Mouse (Mus musculus) A20 (cell line): Measurements from ENCODE around the gene Tbc1d10b.
"Not testable (repeated sequence)": the region's sequence is repeated elsewhere in the genome, so short reads cannot be mapped to it uniquely, and the experiment has no call there.

Source experiments
- DNase-seq: peaks from one replicate; pipeline ENCODE4 v3.0.0-alpha.2; 2011; ENCODE audit warnings: low read depth, low spot score

Gene Tbc1d10b

DNA sequence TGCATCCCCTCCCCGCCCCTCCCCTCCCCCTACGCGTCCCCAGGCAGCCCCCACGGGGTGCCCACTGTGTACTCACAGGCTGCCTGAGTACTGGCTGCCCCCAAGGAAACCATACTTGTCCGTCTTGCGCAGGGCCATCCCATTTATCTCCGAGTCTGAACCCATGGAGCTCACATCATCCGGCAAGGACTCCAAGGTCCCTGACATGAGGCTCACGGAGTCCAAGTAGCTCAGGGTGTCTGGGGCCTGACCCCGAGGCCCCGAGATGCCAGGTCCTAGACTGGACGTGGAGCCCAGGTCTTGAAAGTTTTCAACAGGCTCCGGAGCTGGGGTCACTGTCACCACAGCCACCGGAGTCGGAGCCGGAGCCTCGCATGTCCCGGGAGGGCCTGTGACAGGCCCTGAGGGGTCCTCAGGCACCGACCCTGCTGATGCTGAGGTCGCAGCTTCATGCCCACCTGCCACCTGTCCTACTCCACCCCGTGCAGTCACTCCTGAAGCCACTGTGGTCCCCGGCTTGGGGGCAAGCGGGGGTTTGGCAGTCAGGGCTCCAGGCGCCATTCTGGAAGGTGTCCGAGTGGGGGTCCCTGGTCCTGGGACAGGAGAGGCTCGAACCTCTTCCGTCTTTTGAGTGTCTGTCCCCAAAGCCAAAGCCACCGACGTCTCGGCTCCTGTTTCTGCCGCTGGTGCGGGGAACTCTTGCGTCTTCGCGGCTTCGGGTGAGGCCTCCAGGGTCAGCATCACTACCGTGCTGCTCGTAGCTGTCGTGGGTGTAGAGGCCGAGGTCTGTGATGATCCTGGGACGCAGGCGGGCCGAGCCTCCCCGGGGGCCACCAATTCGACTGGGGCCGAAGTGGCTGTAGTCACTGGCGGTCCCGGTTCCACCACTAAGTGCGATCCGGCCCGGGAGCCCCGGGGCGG lies 634 bp downstream of the Tbc1d10b start:
- peak; percentile 61 for DNase-seq

DNA sequence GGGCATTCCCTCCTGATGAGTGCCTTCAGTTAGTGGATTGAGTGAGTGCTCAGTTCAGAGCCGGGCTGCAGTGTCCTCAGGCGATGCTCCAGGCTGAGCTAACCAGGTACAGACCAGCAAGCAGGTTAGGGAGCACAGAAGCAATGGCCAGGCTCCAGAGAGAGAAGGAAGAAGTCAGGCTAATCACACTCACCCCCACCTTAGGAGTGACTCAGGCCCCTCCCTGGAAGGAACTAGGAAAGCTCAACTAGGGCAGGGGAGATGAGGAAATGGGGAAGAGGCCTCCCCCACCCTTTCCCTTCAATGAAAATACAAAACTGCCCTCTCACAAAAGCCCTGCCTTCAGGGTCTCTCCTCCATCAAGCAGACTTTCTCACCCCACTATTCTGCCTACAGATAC lies 1.7 kb downstream of the Tbc1d10b start:
- no peak for DNase-seq

DNA sequence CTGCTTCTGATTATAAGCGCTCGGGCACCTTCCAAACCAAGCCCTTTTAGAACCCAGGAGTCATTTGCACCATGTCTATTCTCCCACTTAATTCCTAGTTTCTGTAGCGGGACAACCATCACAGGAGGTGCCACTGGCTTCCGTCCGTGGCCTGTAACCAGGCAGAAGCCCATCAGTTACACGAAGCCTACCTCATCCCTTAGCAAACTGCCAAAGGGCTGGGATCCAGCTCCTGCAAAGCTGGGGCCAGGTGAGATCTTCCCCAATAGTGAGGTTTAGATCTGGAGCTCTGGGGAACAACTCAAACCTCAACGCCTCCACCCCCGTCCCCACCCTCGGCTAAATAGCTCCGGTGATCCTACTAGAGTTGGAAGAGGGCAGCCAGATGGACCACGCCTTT lies 11.8 kb downstream of the Tbc1d10b start:
- no peak for DNase-seq

DNA sequence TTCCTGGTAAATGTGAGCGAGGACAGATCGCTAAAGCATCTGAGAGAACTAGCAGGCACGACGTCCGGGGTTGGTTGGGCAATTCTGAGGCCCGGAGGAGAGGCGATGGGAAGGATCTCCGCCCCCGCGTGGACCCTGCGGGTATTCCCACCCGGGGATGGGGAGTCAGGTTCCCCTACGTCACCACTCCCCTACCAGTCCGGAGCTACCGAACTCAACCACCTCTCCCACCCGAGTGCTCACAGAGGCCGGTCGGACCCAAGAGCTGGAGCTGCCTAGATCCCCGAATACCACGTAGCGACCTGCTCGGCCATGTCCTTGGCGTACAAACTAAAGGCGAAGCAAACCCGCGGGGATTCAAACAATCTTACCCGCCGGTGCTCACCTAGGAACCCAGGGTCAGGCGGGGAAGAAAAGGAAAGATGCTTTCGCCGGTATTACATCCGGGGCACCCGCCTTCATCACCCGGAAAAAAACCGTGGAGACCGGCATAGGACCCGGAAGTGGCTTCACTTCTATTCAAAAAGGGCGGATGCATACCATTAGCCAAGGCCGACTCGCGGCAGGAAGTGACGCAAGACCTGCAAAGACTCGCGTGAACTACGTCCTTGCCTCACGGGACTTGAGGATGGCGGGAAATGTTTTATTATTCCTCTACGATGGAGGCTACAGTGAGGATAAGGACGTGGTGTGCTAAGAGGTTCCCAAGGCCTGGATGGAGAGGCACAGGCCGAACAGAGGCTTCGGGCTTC lies 12.5 kb downstream of the Tbc1d10b start, which contains the start of gene Cd2bp2:
Cd2bp2 (minus strand) TSS at position 507 of the 752 bp plus-strand sequence.
- peak; percentile 97 for DNase-seq

DNA sequence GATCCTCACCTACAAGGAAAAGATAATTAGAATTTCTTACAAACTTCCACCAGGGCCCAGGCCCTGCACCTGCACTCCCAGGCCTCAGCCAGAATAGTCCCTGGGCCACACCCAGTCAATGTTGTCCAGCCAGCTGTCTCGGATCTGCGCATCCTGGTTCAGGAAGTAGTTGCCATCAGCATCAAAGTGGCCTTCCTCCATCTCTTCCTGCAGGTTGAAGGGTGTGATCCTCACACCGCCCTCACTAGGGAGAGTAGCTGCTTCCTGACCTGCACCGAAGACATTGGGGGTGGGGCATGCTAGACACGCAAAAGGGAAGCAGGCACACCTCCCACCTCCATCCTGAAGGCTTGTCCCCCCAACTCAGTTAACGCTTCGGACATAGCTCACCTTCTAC lies 13.6 kb downstream of the Tbc1d10b start:
- no peak for DNase-seq

DNA sequence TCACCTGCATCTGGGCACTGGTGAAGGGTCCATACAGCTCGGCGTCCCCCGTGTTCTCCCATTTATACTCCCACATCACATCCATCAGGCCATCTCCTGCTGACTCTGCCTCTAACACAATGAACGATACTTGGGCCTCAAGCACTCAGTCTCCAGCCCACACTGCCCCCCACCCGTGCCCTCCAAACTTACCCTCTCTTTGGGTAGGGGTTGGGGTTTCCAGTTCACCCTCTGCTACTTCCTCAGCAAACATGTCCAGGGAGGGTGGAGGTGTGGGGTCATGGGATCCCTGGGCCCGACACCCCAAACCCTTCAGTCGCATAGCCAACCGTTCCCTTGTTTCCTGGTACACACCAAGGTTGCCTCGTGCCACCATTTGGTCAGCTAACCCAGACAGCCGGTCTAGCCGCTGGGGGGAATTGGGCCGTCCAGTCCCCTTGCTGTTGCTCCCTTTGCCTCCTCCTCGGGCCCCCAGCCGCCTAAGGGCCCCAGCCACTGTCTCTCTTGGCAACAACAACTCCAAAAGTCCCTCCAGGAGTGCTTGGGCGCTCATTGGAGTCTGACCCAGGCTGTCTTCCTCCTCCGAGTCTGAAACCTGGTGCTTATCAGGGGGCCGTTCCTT lies 14.1 kb downstream of the Tbc1d10b start:
- no peak for DNase-seq

DNA sequence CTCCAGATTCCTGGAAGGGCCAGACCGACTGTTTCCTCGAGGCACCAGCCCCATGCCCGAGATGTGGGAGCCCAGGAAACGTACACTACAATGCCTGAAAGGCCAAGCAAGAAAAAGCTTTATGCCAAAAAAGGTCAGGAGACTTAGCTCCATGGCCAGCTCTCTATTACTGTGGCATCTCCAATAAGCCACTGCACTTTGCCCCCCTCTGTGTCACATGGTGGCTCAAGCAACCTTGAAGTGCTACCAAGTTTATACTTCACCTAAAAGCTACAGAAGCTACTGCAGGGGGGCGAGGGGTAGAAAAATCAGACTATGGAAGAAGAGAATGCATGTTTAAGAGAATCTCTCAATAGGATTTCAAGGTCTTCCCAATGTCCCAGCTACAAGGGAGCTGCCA lies 15.3 kb downstream of the Tbc1d10b start:
- no peak for DNase-seq

DNA sequence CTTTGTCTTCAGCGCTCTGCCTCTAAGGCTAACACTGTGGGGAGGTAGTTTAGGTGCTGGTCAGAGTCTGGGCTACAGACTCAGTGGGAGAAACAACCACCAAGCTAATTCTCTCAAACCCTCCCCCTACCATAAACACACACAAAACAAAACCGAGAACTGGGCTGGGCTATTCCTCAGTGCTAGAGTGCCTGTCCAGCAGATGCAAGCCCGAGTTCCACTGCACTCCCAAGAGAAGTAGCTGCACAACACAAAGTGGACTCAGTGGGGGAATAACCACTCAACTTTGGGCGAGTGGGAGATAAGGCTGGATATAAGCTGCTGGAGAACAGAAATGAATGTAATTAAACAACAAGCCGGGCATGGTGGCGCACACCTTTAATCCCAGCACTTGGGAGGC lies 17.6 kb downstream of the Tbc1d10b start:
- no peak for DNase-seq

DNA sequence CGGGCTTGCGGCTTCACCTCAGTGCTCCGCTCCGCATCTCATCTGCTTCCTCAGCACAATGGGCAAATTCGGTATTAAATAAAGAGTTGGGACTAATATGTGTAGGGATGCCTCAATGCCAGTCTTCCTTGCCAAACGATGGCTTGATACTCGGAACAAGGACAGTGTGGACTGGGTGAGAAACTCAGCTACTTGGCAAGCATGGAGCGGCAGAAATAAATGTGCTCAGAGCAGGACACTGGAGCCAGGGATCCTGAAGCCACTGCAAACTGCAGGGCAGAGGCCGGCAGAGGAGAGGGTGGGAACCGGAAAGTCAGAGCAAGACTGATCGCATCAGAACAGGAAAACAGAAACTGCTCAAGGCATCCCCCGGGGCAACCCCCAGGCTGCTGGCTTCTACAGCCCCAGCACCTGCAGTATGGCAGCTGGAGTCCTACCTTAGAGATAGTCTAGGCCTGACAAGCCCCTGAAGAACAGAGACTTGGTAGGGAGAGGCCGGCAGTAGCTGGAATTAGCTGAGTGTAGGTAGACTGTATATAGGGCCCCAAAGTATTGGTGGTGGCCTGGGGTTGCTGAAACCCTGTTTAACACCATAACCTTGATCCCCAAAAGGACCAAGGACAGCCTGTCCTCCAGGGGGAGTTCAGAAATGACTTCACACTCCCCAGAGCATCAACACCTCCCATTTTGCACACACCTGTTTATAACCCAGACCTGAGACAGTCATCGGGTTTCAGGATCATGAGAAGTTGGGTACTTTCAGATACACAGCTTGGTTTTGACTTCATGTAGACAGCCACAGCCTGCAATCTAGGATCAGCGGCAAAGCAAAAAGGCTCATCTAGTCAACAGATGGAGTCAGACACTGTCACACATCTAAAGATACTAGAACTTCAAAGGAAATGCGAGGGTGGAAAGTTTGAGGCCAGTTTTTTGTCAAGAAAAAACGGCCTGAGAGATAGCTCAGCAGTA lies 19.7 kb downstream of the Tbc1d10b start:
- DNase-seq, result peak; percentile 76

DNA sequence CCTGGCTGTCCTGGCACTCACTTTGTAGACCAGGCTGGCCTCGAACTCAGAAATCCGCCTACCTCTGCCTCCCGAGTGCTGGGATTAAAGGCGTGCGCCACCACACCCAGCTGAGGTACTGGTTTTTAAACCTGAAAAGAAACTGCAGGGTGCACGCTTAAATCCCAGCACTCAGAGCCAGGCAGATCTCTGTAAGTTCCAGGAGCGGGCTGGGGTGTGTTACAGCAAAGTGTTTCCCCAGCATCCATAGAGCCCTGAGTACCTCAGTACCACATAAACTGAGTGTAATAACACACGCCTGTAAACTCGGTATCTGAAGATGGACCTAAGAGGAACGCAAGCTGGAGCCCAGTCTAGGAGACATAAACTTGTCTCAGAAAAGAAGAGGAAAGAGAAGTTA lies 20.9 kb downstream of the Tbc1d10b start:
- no peak for DNase-seq

DNA sequence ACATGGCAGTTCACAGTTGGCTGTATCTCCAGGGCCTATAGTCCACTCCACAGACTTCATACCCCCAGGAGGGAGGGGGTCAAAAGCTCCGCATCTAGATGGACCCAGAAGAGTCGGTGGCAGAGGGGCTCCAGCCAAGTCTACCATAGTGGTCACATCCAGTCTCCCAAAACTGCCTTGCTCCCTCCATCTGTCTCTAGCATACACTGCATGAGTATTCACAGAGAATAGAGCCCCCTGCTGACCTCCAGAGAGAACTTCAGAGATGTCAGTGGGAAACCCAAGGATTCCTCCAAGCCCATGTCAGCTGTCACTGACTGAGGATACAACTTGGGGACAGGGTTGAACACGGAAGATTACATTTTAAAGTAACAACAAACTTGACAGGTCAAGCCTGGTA lies 22.7 kb downstream of the Tbc1d10b start:
- DNase-seq, result peak; percentile 50

DNA sequence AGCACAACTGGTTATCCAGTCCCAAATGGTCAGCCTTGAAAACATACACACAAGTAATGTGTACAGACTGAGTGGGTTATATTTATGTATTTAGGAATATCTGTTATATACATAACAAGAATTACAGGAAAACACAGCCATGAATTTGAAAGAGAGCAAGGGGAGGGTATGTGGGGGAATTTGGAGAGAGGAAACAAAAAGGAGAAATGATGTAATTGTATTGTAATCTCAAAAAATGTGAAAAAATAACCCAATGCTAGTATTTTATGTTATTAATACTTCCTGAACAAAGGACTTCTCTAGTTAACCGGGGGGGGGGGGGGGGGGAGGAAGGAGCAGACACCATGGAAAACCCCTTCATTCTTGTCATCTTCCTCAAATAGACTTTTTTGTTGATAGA lies 23.5 kb downstream of the Tbc1d10b start:
- DNase-seq, result no peak

DNA sequence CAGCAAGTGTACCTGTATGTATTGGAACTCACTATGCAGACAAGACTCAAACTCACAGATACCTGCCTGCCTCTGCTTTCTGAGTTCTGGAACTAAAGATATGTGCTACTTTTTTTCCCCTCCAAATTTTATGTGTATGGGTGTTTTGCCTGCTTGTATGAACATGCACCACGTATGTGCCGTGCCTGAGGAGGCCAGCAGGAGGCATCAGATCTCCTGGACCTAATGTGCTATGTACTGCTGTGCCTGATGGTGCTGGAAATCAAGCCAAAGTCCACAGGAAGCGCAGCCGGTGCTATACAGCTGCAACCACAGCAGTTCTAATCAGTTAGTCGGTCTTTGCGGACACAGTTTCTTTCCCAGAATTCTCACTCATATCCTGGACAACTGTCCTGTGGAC lies 24.4 kb downstream of the Tbc1d10b start:
- peak; percentile 60 for DNase-seq

DNA sequence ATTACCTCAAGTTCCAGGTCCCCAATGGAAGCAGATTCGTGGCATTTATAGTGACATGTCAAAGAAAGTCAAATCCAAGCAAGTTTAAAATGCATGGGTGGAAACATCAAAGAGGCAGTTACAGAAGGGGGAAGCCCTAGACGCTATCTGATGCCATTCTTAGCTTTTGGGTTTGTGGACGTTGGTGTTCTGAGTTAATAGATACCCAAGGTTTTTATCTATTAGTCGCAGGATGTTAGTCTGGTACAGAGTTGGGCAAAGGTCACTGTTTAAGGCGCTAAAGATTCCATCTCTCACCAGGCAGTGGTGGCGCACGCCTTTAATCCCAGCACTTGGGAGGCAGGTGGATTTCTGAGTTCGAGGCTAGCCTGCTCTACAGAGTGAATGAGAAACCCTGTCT lies 24.9 kb downstream of the Tbc1d10b start:
- DNase-seq, result no peak

DNA sequence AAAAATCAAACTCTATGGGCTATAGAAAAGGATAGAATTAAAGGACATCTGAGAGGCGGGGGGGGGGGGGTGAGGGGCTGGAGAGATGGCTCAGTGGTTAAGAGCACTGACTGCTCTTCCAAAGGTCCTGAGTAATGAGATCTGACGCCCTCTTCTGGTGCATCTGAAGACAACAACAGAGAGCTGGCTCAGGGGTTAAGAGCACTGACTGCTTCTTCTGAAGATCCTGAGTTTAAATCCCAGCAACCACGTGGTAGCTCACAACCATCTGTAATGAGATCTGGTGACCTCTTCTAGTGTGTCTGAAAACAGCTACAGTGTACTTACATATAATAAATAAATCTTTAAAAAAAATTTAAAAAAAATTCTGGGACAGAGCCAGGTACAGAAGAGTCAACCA lies 26.5 kb downstream of the Tbc1d10b start:
- DNase-seq, result not testable (repeated sequence)

DNA sequence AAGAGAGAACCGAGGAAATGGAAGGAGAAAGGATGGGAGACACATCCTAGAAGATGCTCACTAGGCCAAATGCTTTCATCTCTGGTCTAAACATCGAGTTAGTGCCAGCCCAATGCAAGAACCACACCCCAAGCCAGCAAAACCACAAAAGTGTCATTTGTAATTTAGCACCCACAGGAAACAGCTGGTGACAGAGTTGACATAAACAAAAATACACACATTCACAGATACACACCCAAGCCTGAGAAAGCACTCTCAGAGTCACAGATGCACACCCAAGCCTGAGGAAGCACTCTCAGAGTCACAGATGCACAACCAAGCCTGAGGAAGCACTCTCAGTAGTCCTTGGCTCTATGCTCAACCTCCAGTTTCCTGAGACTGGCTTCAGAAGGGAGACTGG lies 27.5 kb downstream of the Tbc1d10b start:
- peak; percentile 54 for DNase-seq

DNA sequence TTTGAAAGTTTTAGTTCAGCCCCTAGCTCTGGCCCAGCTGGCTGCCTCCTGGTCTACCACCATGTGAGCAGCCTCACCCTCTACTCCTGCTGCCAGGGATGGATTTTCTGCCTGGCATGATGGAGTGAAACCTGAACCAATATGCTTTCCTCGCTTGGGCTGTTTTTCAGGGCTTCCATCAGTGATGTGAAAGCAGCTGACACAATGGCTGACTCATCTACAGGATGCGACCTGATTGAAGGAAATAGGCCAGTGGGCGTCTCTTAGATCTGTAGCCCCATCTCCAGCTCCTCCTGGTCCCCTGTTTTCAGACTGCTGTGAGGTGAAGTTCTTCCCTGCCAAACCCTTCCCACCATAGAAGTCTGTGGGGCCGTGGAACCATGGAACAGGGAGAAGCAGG lies 31.3 kb downstream of the Tbc1d10b start:
- no peak for DNase-seq

DNA sequence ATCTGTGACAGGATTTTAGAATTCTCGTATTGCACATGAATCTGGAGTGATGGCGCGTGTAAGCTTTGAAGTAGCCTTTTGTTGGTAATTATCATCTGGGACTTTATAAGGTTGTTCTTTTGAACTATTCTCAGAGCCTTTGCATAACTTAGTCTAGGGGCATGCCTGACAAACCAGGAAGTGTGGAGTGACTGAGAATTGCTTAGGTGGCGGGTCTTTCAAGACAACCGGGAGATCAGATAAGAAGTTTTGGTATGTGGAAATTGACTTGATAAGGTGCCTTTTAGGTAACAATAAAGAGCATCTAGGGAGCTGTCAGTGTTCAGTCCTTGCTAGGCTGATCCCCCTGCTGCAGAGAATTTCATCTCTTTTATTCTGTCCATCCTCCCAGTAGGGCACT lies 41.8 kb downstream of the Tbc1d10b start:
- DNase-seq, result no peak

DNA sequence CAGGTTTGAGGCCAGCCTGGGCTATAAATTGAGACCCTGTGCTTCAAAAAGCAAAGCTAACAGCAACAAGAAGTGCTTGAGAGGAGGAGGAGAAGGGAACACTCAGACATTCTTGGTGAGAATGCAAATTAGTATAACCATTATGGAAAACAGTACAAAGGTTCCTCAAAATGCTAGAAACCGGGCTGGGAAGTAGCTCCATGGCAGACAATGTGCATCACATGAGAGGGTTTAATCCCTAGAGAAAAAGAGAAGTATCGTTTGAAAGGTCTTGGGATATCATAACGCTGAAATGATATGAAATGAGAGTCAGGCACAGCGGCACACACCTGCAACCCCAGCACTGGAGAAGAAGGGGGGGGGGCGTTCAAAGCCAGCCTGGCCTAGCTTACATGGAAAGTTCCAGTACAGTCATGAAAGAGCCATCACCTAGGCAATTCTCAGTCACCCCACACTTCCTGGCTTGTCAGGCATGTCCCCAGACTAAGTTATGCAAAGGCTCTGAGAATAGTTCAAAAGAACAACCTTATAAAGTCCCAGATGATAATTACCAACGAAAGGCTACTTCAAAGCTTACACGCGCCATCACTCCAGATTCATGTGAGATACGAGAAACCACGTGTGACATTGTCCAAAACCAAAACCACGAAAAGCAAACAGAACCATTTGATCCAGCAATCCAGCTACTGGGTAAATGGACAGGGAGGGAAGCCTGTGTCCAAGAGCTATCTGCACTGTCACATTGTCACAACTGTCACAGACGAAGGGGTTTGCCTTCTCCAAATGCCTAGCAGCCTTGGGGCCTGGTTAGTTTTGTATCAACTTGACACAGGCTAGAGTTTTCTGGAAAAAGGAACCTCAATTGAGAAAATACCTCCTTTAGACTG lies 42.4 kb downstream of the Tbc1d10b start:
- peak; percentile 34 for DNase-seq

DNA sequence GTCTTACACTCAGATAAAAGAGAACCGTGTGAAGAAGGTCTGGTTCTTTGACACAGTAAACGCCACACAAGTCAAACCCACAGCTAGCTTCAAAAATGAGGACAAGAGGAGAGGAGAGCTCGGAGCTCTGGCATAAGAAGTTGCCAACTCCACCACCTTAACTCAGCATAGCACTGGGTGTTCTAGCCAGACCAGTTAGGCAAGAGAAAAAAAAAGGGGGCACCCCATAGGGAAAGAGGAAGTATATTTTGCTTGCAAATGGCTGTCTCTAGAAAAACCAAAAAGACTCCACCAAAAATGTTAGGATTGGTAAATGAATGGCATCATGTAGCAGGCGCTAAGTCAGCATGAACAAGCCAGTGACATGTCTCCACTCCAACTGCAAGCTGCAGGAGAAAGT lies 44.3 kb downstream of the Tbc1d10b start:
- peak; percentile 52 for DNase-seq
